Mouse (Mus musculus) C2C12 (cell line): ENCODE data around the gene Aqp6. TPM values are rescaled to one million over a fixed set of nuclear protein-coding genes. Genes with fewer than 3 reads are reported as not detected.

Experiments
- H3K27me3 ChIP-seq: one replicate; pipeline ENCODE4 v1.6.1; 2011; ENCODE audit not compliant: control insufficient read depth, insufficient read depth, insufficient read length
- H3K36me3 ChIP-seq: one replicate; pipeline ENCODE4 v1.6.1; 2011; ENCODE audit not compliant: control insufficient read depth, insufficient read depth
- H3K4me3 ChIP-seq: one replicate; pipeline ENCODE4 v1.5.1; 2011; ENCODE audit warnings: mild to moderate bottlenecking, control low read depth; ENCODE audit not compliant: poor library complexity, insufficient read depth, severe bottlenecking
- H3K79me2 ChIP-seq: one replicate; pipeline ENCODE4 v1.6.1; 2011; ENCODE audit not compliant: control insufficient read depth, insufficient read depth
- H3K79me3 ChIP-seq: one replicate; pipeline ENCODE4 v1.6.1; 2011; ENCODE audit warnings: low read depth, control low read depth
- H3ac ChIP-seq: one replicate; pipeline ENCODE3; 2011; ENCODE audit warnings: low read depth; ENCODE audit not compliant: control insufficient read depth, insufficient read length
- CEBPB ChIP-seq: IDR thresholded peaks from one replicate; pipeline ENCODE4 v1.6.1; 2011; ENCODE audit warnings: low read depth, mild to moderate bottlenecking, control low read depth, moderate library complexity
- CTCF ChIP-seq: IDR thresholded peaks from one replicate; pipeline ENCODE4 v1.5.1; 2011; ENCODE audit not compliant: control insufficient read depth, insufficient read depth, insufficient read length
- FOSL1 ChIP-seq: IDR thresholded peaks from one replicate; pipeline ENCODE4 v1.8.0; 2011; ENCODE audit warnings: mild to moderate bottlenecking, low read length; ENCODE audit not compliant: poor library complexity, insufficient read depth, severe bottlenecking
- MAX ChIP-seq: IDR thresholded peaks from one replicate; pipeline ENCODE4 v1.6.1; 2011; ENCODE audit warnings: mild to moderate bottlenecking, control low read depth
- MYOD1 ChIP-seq: IDR thresholded peaks from one replicate; pipeline ENCODE4 v1.6.1; 2011; ENCODE audit warnings: low read depth; ENCODE audit not compliant: control insufficient read depth, insufficient read length
- MYOG ChIP-seq: IDR thresholded peaks from one replicate; pipeline ENCODE4 v1.6.1; 2011; ENCODE audit not compliant: control insufficient read depth, insufficient read length; ENCODE audit errors: extremely low read depth
- USF1 ChIP-seq: IDR thresholded peaks from one replicate; pipeline ENCODE4 v1.6.1; 2011; ENCODE audit warnings: low read depth, mild to moderate bottlenecking, control low read depth, moderate library complexity
- polyA plus RNA-seq: library from polyadenylated mRNA; unstranded; fragments of >200 nt; fragmentation: generic; extraction: Trizol; gene quantifications from one replicate; pipeline ENCODE4 v1.2.1, GENCODE M21; 2012; ENCODE audit warnings: missing spikeins

Gene Aqp6
- polyA plus RNA-seq, 1 experiment = not detected

GRCm38 (mm10) chr15:99653291-99653690 is 52.1 kb downstream of the Aqp6 start:
- Histone ChIP-seq H3K79me3 (peaks cover 29% of the 10 kb centered on the region), H3K27me3 (peaks cover 4% of the 10 kb centered on the region), H3K79me2 (peaks cover 31% of the 10 kb centered on the region), H3K4me3 (no peak overlapping the region), H3K36me3 (peaks cover 8% of the 10 kb centered on the region), H3ac (no peak overlapping the region)
- TF ChIP-seq USF1 (no peak), MYOG (no peak), CEBPB (no peak), CTCF (no peak), MYOD1 (no peak), FOSL1 (no peak), MAX (no peak)

DNA sequence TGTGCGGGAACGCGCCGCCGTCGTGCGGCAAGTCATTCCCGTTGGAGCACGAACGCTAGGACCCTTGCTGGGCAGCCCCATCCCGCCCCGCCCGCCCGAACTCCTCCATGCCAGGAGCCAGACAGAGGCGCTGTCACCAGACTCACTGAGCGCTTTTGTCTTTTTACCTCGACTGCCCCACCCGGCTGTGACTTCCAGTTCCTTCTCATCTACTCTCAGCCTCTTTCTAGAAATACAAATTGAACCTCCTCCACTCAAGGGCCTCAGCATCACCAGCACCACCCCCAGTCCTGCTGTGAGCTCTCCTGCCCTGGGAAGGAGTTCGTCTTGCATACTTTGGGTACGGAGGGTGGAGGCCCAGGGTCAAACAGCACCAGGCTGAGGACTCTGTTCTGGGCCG is 52.7 kb downstream of the Aqp6 start:
- peaks cover 5% of the 10 kb centered on the region for H3K36me3 ChIP-seq
- H3ac ChIP-seq = no peak overlapping the region
- TF ChIP-seq MAX (no peak), FOSL1 (no peak), MYOD1 (no peak), USF1 (no peak), MYOG (no peak), CTCF (no peak), CEBPB (no peak)
- no peak overlapping the region for H3K4me3 ChIP-seq
- H3K79me2 ChIP-seq = peaks cover 25% of the 10 kb centered on the region
- H3K27me3 ChIP-seq = peaks cover 4% of the 10 kb centered on the region
- peaks cover 23% of the 10 kb centered on the region for H3K79me3 ChIP-seq

Other genes with a start within 250 kb of the Aqp6 start
- 76.6 TPM for gene Fmnl3, start 230.9 kb upstream of the Aqp6 start, polyA plus RNA-seq
- gene Tmbim6, start 208.5 kb upstream of the Aqp6 start, polyA plus RNA-seq = 372 TPM
- gene Nckap5l, start 143.7 kb upstream of the Aqp6 start, polyA plus RNA-seq = 17.7 TPM
- 12.4 TPM for gene Bcdin3d, start 126.7 kb upstream of the Aqp6 start, polyA plus RNA-seq
- 0.68 TPM for gene Faim2, start 73.2 kb upstream of the Aqp6 start, polyA plus RNA-seq
- 0.18 TPM for gene Aqp2, start 22.3 kb upstream of the Aqp6 start, polyA plus RNA-seq
- gene Aqp5, start 10.6 kb upstream of the Aqp6 start, polyA plus RNA-seq = 395 TPM
- 175 TPM for gene Racgap1, start 50.3 kb downstream of the Aqp6 start, polyA plus RNA-seq
- 2.2 TPM for gene Asic1, start 69.0 kb downstream of the Aqp6 start, polyA plus RNA-seq
- 28.6 TPM for gene Smarcd1, start 100.7 kb downstream of the Aqp6 start, polyA plus RNA-seq
- not detected for gene Gm17349, start 104.1 kb downstream of the Aqp6 start, polyA plus RNA-seq
- gene Gpd1, start 116.1 kb downstream of the Aqp6 start, polyA plus RNA-seq = 0.64 TPM
- gene Cox14, start 124.2 kb downstream of the Aqp6 start, polyA plus RNA-seq = 210 TPM
- gene Cers5, start 171.5 kb downstream of the Aqp6 start, polyA plus RNA-seq = 101 TPM